Mouse (Mus musculus) megakaryocyte, embryonic 14.5 days (primary cell): ENCODE measurements at regions not wholly inside any gene's neighbourhood (a gene's known extent, or its start where the extent isn't known, plus 50 kb on each side); places are given as distances from the start of the nearest gene placed in this dataset.

Experiments
- H3K27me3 ChIP-seq: replicated peaks from 2 replicates; pipeline ENCODE3; 2012; ENCODE audit warnings: inconsistent platforms
- H3K36me3 ChIP-seq: replicated peaks from 2 replicates; pipeline ENCODE3; 2012; ENCODE audit warnings: low read length, inconsistent platforms, mixed read lengths
- H3K4me1 ChIP-seq: 2 replicates; pipeline ENCODE4 v1.6.1; 2012; ENCODE audit warnings: inconsistent platforms
- H3K4me3 ChIP-seq: replicated peaks from 2 replicates; pipeline ENCODE3; 2012; ENCODE audit warnings: moderate library complexity, mild to moderate bottlenecking, inconsistent platforms
- H3K9me3 ChIP-seq: 2 replicates; pipeline ENCODE4 v1.6.1; 2012; ENCODE audit warnings: inconsistent platforms
- FLI1 ChIP-seq: IDR thresholded peaks from 2 replicates; pipeline ENCODE4 v1.6.1; 2012; ENCODE audit warnings: low read length, inconsistent platforms, mixed read lengths
- GATA1 ChIP-seq: IDR thresholded peaks from 3 replicates; pipeline ENCODE4 v1.6.1; 2012; ENCODE audit warnings: mixed read lengths, low read length, inconsistent platforms, borderline replicate concordance

GRCm38 (mm10) chr11:112839721-112840494 is 57.9 kb downstream of the Sox9 start:
- Histone ChIP-seq H3K27me3 (no peaks in the 10 kb centered on the region), H3K9me3 (peaks cover 19% of the 10 kb centered on the region), H3K36me3 (no peaks in the 10 kb centered on the region), H3K4me1 (no peaks in the 10 kb centered on the region), H3K4me3 (no peak overlapping the region)
- TF ChIP-seq GATA1, result no peak
- TF ChIP-seq FLI1, result no peak

DNA sequence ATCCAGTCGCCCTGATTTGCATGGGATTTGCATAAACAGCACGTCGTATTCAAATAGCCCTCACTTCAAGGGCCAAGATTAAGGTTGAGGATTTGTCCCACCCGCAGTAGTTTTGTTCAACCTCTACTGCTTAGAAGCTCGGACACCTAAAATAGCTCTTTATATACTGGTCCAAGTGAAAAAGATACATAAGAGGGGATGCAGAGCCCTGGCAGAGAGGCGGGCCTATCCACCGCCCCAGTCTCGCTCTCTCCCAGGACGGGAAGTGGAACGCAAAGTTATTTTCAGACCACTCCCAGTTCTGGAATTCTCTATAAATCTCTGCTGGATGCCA is 58.4 kb downstream of the Sox9 start:
- peaks cover 17% of the 10 kb centered on the region for H3K9me3 ChIP-seq
- no peaks in the 10 kb centered on the region for H3K27me3 ChIP-seq
- H3K36me3 ChIP-seq, result no peaks in the 10 kb centered on the region
- TF ChIP-seq GATA1, result no peak
- no peak for TF ChIP-seq FLI1
- H3K4me3 ChIP-seq, result no peak overlapping the region
- H3K4me1 ChIP-seq, result no peaks in the 10 kb centered on the region

DNA sequence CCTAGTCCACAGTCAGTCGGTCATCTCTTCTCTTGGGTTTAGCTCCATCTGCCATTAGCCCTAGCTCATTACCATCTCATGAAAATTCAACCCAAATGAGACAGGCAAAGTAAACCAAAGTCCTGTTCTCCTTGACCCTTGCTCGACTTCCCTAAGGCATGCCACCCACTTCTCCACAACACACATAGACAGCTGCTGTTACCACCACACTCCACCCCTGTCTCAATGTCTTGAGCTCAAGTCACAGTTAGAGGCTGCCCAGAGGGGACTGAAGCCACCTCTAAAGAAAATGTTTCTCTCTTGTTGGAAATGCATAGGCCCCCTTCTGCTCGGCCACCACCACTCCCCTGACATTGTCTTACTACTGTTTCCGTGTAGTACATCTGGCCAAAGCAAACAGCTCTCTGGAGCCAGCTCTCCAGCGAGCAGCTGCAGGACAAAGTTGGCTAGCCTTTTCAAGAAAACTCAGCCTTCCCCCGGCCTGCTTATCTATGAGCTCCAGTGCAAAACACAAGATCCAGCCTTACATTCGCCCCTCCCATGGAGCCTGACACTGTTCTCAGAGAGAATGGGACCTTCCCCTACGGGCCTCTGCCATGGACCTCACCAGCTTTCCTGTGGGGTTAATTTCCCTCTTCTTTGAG is 62.4 kb downstream of the Sox9 start:
- H3K27me3 ChIP-seq, result no peaks in the 10 kb centered on the region
- no peak for TF ChIP-seq GATA1
- TF ChIP-seq FLI1, result no peak
- H3K4me1 ChIP-seq, result no peaks in the 10 kb centered on the region
- H3K36me3 ChIP-seq, result no peaks in the 10 kb centered on the region
- H3K4me3 ChIP-seq, result no peak overlapping the region
- peaks cover 46% of the 10 kb centered on the region for H3K9me3 ChIP-seq

DNA sequence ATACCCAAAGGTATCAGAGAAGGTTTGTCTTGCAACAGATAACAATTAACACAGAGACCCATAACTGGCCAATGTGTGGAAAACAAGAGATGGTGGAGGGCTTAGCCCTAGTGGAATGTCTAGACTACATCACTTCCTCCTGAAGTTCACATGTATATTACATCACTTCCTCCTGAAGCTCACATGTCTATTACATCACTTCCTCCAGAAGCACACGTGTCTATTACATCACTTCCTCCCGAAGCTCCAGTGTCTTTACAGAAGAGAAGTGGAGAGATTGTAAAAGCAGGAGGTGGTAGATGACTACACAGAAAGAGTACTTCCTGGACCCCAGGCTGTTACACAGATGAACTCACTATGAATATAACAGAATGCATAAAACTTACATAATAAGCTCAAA is 65.1 kb downstream of the Sox9 start:
- H3K9me3 ChIP-seq, result peaks cover 62% of the 10 kb centered on the region
- no peaks in the 10 kb centered on the region for H3K4me1 ChIP-seq
- H3K27me3 ChIP-seq, result no peaks in the 10 kb centered on the region
- TF ChIP-seq GATA1 (no peak), FLI1 (no peak)
- no peak overlapping the region for H3K4me3 ChIP-seq
- H3K36me3 ChIP-seq, result no peaks in the 10 kb centered on the region

DNA sequence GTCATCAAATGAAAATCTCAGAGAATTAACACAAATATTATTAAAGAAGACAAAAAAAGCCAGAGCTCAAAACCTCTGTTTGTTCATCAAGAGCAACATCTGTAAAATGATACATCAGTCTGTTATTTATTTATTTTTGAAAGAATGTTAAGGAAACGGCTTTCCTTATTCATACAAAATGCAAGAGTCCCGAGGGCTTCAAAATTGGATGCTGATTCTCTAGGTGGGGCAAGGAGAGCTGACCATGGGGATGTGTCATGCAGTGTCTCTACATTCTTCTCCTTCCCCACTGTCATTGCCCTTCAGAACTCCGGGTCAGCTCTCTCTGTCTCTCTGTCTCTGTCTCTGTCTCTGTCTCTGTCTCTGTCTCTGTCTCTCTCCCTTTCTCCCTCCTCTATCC is 65.8 kb downstream of the Sox9 start:
- Histone ChIP-seq H3K4me3 (no peak overlapping the region), H3K9me3 (peaks cover 57% of the 10 kb centered on the region), H3K4me1 (no peaks in the 10 kb centered on the region), H3K27me3 (no peaks in the 10 kb centered on the region), H3K36me3 (no peaks in the 10 kb centered on the region)
- TF ChIP-seq GATA1, result no peak
- TF ChIP-seq FLI1, result no peak

DNA sequence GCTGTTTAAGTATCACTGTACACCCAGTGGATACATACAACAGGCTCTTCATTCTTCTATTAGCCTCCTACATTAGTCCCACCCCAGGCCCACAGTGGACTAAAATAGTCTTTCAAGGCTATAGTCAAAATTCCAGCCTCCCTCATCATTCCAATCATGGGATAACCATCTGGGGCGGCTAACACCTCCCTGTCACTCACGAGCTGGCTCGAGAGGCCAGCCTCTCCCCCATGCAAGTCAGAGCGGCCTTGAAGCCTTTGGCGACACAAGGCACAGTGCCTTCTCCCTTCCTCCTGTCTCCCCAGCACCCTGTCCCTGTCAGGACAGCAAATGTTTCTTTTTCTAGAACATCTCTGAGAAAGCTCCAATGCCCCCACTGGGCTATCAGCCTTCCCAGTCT is 68.0 kb downstream of the Sox9 start:
- Histone ChIP-seq H3K4me1 (no peaks in the 10 kb centered on the region), H3K27me3 (no peaks in the 10 kb centered on the region), H3K9me3 (peaks cover 61% of the 10 kb centered on the region), H3K36me3 (no peaks in the 10 kb centered on the region), H3K4me3 (no peak overlapping the region)
- TF ChIP-seq GATA1, result no peak
- no peak for TF ChIP-seq FLI1

- TF ChIP-seq FLI1 (no peak), GATA1 (no peak)
- Histone ChIP-seq H3K4me3 (no peak overlapping the region), H3K27me3 (no peaks in the 10 kb centered on the region), H3K36me3 (no peaks in the 10 kb centered on the region), H3K9me3 (peaks cover 61% of the 10 kb centered on the region), H3K4me1 (no peaks in the 10 kb centered on the region)
Observed at GRCm38 (mm10) chr11:112850532-112851272, 68.7 kb downstream of the Sox9 start.

GRCm38 (mm10) chr11:112851321-112851720 is 69.3 kb downstream of the Sox9 start:
- no peak overlapping the region for H3K4me3 ChIP-seq
- H3K36me3 ChIP-seq, result no peaks in the 10 kb centered on the region
- H3K9me3 ChIP-seq, result peaks cover 61% of the 10 kb centered on the region
- no peaks in the 10 kb centered on the region for H3K4me1 ChIP-seq
- no peak for TF ChIP-seq FLI1
- TF ChIP-seq GATA1, result no peak
- no peaks in the 10 kb centered on the region for H3K27me3 ChIP-seq

DNA sequence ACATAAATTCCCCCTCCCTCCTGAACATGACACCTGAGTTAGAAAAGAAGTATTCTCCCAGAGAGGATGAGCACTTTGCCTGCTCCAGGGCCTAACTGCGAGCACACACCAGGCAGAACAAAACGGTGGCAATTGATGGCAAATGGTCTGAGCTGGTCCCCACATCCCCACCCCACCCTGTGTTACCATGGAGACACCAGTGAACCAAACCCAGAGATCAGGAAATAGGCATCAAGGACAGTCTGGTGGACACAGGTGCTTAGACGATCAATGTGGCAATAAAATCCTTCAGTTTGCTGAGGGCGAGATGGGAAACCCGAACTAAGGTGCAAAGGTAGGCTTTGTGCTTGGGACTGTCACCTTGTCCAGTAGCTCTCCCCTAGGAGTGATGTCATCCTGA is 74.0 kb downstream of the Sox9 start:
- H3K4me1 ChIP-seq, result no peaks in the 10 kb centered on the region
- no peaks in the 10 kb centered on the region for H3K27me3 ChIP-seq
- H3K9me3 ChIP-seq, result peaks cover 68% of the 10 kb centered on the region
- no peaks in the 10 kb centered on the region for H3K36me3 ChIP-seq
- H3K4me3 ChIP-seq, result no peak overlapping the region
- no peak for TF ChIP-seq GATA1
- TF ChIP-seq FLI1, result no peak

GRCm38 (mm10) chr11:112859309-112859708 is 77.3 kb downstream of the Sox9 start:
- Histone ChIP-seq H3K4me3 (no peak overlapping the region), H3K9me3 (peaks cover 70% of the 10 kb centered on the region), H3K36me3 (no peaks in the 10 kb centered on the region), H3K4me1 (no peaks in the 10 kb centered on the region), H3K27me3 (no peaks in the 10 kb centered on the region)
- TF ChIP-seq GATA1, result no peak
- no peak for TF ChIP-seq FLI1

DNA sequence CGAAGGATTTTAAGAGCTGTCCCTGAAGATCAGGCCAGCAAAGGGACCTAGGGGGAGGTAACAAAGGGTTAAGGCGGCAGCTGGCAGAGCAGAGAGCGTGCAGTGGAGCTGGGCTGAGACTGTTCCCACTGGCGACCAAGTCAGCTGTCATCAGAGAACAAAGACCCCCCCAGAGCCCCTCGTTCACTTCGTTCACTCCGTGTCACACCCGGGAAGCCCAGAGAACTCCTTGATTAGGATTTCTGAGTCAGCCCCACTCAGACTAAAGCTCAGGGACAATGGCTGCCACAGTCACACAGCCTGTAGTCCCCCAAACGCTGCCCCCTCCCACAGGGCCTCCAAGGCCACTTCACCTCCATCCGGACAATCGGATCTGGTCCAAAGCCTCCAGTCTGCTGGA is 78.8 kb downstream of the Sox9 start:
- H3K9me3 ChIP-seq, result peaks cover 67% of the 10 kb centered on the region
- no peak for TF ChIP-seq GATA1
- no peak for TF ChIP-seq FLI1
- no peaks in the 10 kb centered on the region for H3K27me3 ChIP-seq
- H3K4me3 ChIP-seq, result no peak overlapping the region
- no peaks in the 10 kb centered on the region for H3K36me3 ChIP-seq
- no peaks in the 10 kb centered on the region for H3K4me1 ChIP-seq
